Mouse (Mus musculus) cerebellum, adult 2 months (tissue): ENCODE results near the gene Inip.

Experiments
- CTCF ChIP-seq: fragments of 200-500 bp; IDR thresholded peaks from 2 replicates; pipeline ENCODE4 v1.5.1; 2011; ENCODE audit warnings: low read depth, mild to moderate bottlenecking, control low read depth, low read length, moderate library complexity, borderline replicate concordance; ENCODE audit not compliant: insufficient read depth
- POLR2A ChIP-seq: fragments of 200-500 bp; IDR thresholded peaks from 2 replicates; pipeline ENCODE4 v1.6.1; 2011; ENCODE audit warnings: low read length, control low read depth, borderline replicate concordance; ENCODE audit not compliant: insufficient read depth

- TF ChIP-seq CTCF: no peak
- TF ChIP-seq POLR2A: no peak
These were observed 17.7 kb upstream of the Inip start for GRCm38 (mm10) chr4:59819054-59819472.
